Mouse (Mus musculus) embryonic facial prominence, embryonic 11.5 days (tissue): Measurements from ENCODE around the gene Them7. TPM values are rescaled to one million over a fixed set of nuclear protein-coding genes. Genes with fewer than 3 reads are reported as not detected.

ENCODE experiments used
- ATAC-seq: fragments of 200-750 bp; cut with Nextera tagmentation; replicated peaks from 2 replicates; pipeline ENCODE4 v1.8.0; 2017; ENCODE audit warnings: low read depth; ENCODE audit not compliant: insufficient number of reproducible peaks, low FRiP score, low TSS enrichment
- DNase-seq: peaks from one replicate; pipeline ENCODE4 v3.0.0-alpha.2; 2015; ENCODE audit warnings: low spot score
- H3K27ac ChIP-seq: fragments of 300-500 bp; sonication (generic); replicated peaks from 2 replicates; pipeline ENCODE4 v1.5.1; 2014; ENCODE audit warnings: mild to moderate bottlenecking, low read depth, low read length, control low read depth
- H3K27me3 ChIP-seq: fragments of 300-500 bp; sonication (generic); 2 replicates; pipeline ENCODE4 v1.6.1; 2014; ENCODE audit warnings: mild to moderate bottlenecking, low read length, moderate library complexity, mixed read lengths; ENCODE audit not compliant: control insufficient read depth, insufficient read depth
- H3K36me3 ChIP-seq: fragments of 300-500 bp; sonication (generic); replicated peaks from 2 replicates; pipeline ENCODE4 v1.6.1; 2014; ENCODE audit warnings: low read depth, mild to moderate bottlenecking, low read length, moderate library complexity, mixed read lengths; ENCODE audit not compliant: control insufficient read depth, insufficient read depth
- H3K4me1 ChIP-seq: fragments of 300-500 bp; sonication (generic); 2 replicates; pipeline ENCODE4 v1.6.1; 2014; ENCODE audit warnings: low read length, mixed read lengths; ENCODE audit not compliant: control insufficient read depth, insufficient read depth
- H3K4me2 ChIP-seq: fragments of 300-500 bp; sonication (generic); 2 replicates; pipeline ENCODE4 v1.6.1; 2014; ENCODE audit warnings: low read depth, mild to moderate bottlenecking, control low read depth, low read length, moderate library complexity
- H3K4me3 ChIP-seq: fragments of 300-500 bp; sonication (generic); 2 replicates; pipeline ENCODE4 v1.5.1; 2014; ENCODE audit warnings: low read depth, low read length, control low read depth
- H3K9ac ChIP-seq: fragments of 300-500 bp; sonication (generic); replicated peaks from 2 replicates; pipeline ENCODE4 v1.6.1; 2014; ENCODE audit warnings: mild to moderate bottlenecking, control low read depth, low read length
- H3K9me3 ChIP-seq: fragments of 300-500 bp; sonication (generic); replicated peaks from 2 replicates; pipeline ENCODE4 v1.6.1; 2016; ENCODE audit warnings: mild to moderate bottlenecking, low read length, inconsistent platforms, mixed read lengths; ENCODE audit not compliant: control insufficient read depth
- WGBS: fragments of 180-500 bp; shearing (Covaris S2); extraction: QIAGEN DNeasy Blood & Tissue Kit; methylation state at CpG from one replicate; pipeline ENCODE4 v1.1.7; 2014; 5-methylcytosine and 5-hydroxymethylcytosine counted together
- polyA plus RNA-seq: library from polyadenylated mRNA; unstranded; fragments of >200 nt; fragmentation: Nextera tagmentation; extraction: Ambion mirVana; gene quantifications from 2 replicates; pipeline ENCODE4 v1.2.1, GENCODE M21; 2014

The Them7 gene
- polyA plus RNA-seq, 1 experiment from 2014 or later = 0.49 TPM

GRCm38 (mm10) chr2:105397446-105398211 lies 173.5 kb downstream of the Them7 start:
- 23% methylated on average over 5 of the region's 5 CpGs for WGBS
- Histone ChIP-seq H3K9me3 (no peaks in the 10 kb centered on the region), H3K27me3 (no peaks in the 10 kb centered on the region), H3K36me3 (no peaks in the 10 kb centered on the region), H3K27ac (no peak overlapping the region), H3K4me3 (peak overlapping the region; percentile 78), H3K9ac (peak overlapping the region; percentile 93), H3K4me2 (peak overlapping the region; percentile 78), H3K4me1 (peaks cover 3% of the 10 kb centered on the region; the same call in 1 of the 2 replicates)
- ATAC-seq (no peak), DNase-seq (no peak)

GRCm38 (mm10) chr2:105398636-105399084 lies 174.5 kb downstream of the Them7 start:
- Histone ChIP-seq H3K4me1 (peaks cover 3% of the 10 kb centered on the region; the same call in 1 of the 2 replicates), H3K9ac (peak overlapping the region; percentile 93), H3K4me3 (peak overlapping the region; percentile 78), H3K27me3 (no peaks in the 10 kb centered on the region), H3K9me3 (no peaks in the 10 kb centered on the region), H3K36me3 (no peaks in the 10 kb centered on the region), H3K4me2 (peak overlapping the region; percentile 78), H3K27ac (peak overlapping the region; percentile 89)
- DNase-seq (peak; percentile 61), ATAC-seq (peak; percentile 47)
- WGBS = 0% methylated on average over 29 of the region's 31 CpGs

GRCm38 (mm10) chr2:105399085-105399891 lies 175.2 kb downstream of the Them7 start, which contains the start of gene Rcn1:
Gene Rcn1 (minus strand): TSS chr2:105399319.
- peak within 1 kb of the TSS; percentile 78 for H3K4me2 ChIP-seq
- H3K9me3 ChIP-seq = no peaks in the 10 kb centered on the region
- no peaks in the 10 kb centered on the region for H3K36me3 ChIP-seq
- DNase-seq (peak; percentile 91), ATAC-seq (peak; percentile 96)
- H3K4me3 ChIP-seq = peak within 1 kb of the TSS; percentile 78
- H3K27me3 ChIP-seq = no peaks in the 10 kb centered on the region
- peak within 1 kb of the TSS; percentile 93 for H3K9ac ChIP-seq
- peak within 1 kb of the TSS; percentile 89 for H3K27ac ChIP-seq
- WGBS = 2% methylated on average over 42 of the region's 57 CpGs
- peaks cover 3% of the 10 kb centered on the region; the same call in 1 of the 2 replicates for H3K4me1 ChIP-seq

- no peak overlapping the region for H3K4me3 ChIP-seq
- DNase-seq (no peak), ATAC-seq (no peak)
- peaks cover 3% of the 10 kb centered on the region; the same call in 1 of the 2 replicates for H3K4me1 ChIP-seq
- no peaks in the 10 kb centered on the region for H3K36me3 ChIP-seq
- H3K27me3 ChIP-seq = no peaks in the 10 kb centered on the region
- H3K27ac ChIP-seq = no peak overlapping the region
- H3K9me3 ChIP-seq = no peaks in the 10 kb centered on the region
- H3K4me2 ChIP-seq = no peak overlapping the region
- 90% methylated on average over 4 of the region's 4 CpGs for WGBS
- no peak overlapping the region for H3K9ac ChIP-seq
Observed at GRCm38 (mm10) chr2:105400558-105400957, 176.4 kb downstream of the Them7 start.

- no peak for DNase-seq
- Histone ChIP-seq H3K4me1 (no peaks in the 10 kb centered on the region; the same call in 1 of the 2 replicates), H3K36me3 (no peaks in the 10 kb centered on the region), H3K4me3 (no peak overlapping the region), H3K9ac (no peak overlapping the region), H3K27me3 (no peaks in the 10 kb centered on the region), H3K27ac (no peak overlapping the region), H3K9me3 (no peaks in the 10 kb centered on the region), H3K4me2 (no peak overlapping the region)
- 83% methylated on average over 2 of the region's 2 CpGs for WGBS
- no peak for ATAC-seq
Observed at GRCm38 (mm10) chr2:105402180-105402579, 178.1 kb downstream of the Them7 start.

GRCm38 (mm10) chr2:105408511-105408910 lies 184.4 kb downstream of the Them7 start:
- WGBS = 85% methylated on average over 4 of the region's 4 CpGs
- H3K4me2 ChIP-seq = no peak overlapping the region

GRCm38 (mm10) chr2:105409253-105409652 lies 185.1 kb downstream of the Them7 start:
- ATAC-seq (no peak), DNase-seq (no peak)
- no peaks in the 10 kb centered on the region for H3K4me1 ChIP-seq
- H3K36me3 ChIP-seq = no peaks in the 10 kb centered on the region
- H3K9ac ChIP-seq = no peak overlapping the region
- no peaks in the 10 kb centered on the region for H3K27me3 ChIP-seq
- no peak overlapping the region for H3K4me2 ChIP-seq
- no peak overlapping the region for H3K4me3 ChIP-seq
- 71% methylated on average over 1 of the region's 1 CpGs for WGBS
- H3K27ac ChIP-seq = no peak overlapping the region
- H3K9me3 ChIP-seq = no peaks in the 10 kb centered on the region

More at GRCm38 (mm10) chr2:105408511-105408910, 184.4 kb downstream of the Them7 start:
- Histone ChIP-seq H3K27ac (no peak overlapping the region), H3K4me3 (no peak overlapping the region), H3K27me3 (no peaks in the 10 kb centered on the region), H3K9me3 (no peaks in the 10 kb centered on the region), H3K36me3 (no peaks in the 10 kb centered on the region), H3K4me1 (no peaks in the 10 kb centered on the region), H3K9ac (no peak overlapping the region)
- ATAC-seq = no peak
- DNase-seq = no peak
